Mouse (Mus musculus) stomach, embryonic 16.5 days (tissue): ENCODE results near the gene Pik3c2b. TPM values are rescaled to one million over a fixed set of nuclear protein-coding genes. Genes with fewer than 3 reads are reported as not detected.

Experiments used
- ATAC-seq: fragments of 200-750 bp; cut with Nextera tagmentation; 2 replicates; pipeline ENCODE4 v1.8.0; 2017; ENCODE audit warnings: moderate number of reproducible peaks, moderate TSS enrichment; ENCODE audit not compliant: insufficient read depth, low FRiP score
- H3K27ac ChIP-seq: fragments of 300-500 bp; sonication (generic); 2 replicates; pipeline ENCODE4 v1.5.1; 2014; ENCODE audit warnings: low read length
- H3K27me3 ChIP-seq: fragments of 300-500 bp; sonication (generic); 2 replicates; pipeline ENCODE4 v1.6.1; 2014; ENCODE audit warnings: low read length, control low read depth, mixed read lengths; ENCODE audit not compliant: control insufficient read depth, insufficient read depth
- H3K36me3 ChIP-seq: fragments of 300-500 bp; sonication (generic); 2 replicates; pipeline ENCODE4 v1.6.1; 2014; ENCODE audit warnings: low read length; ENCODE audit not compliant: control insufficient read depth, insufficient read depth
- H3K4me1 ChIP-seq: fragments of 300-500 bp; sonication (generic); 2 replicates; pipeline ENCODE4 v1.6.1; 2014; ENCODE audit warnings: low read length, control low read depth, mixed read lengths; ENCODE audit not compliant: control insufficient read depth, insufficient read depth
- H3K4me2 ChIP-seq: fragments of 300-500 bp; sonication (generic); 2 replicates; pipeline ENCODE4 v1.6.1; 2014; ENCODE audit warnings: low read depth, low read length, mixed read lengths
- H3K4me3 ChIP-seq: fragments of 300-500 bp; sonication (generic); replicated peaks from 2 replicates; pipeline ENCODE4 v1.5.1; 2014; ENCODE audit warnings: mild to moderate bottlenecking, low read length
- H3K9ac ChIP-seq: fragments of 300-500 bp; sonication (generic); 2 replicates; pipeline ENCODE4 v1.6.1; 2014; ENCODE audit warnings: low read length
- H3K9me3 ChIP-seq: fragments of 300-500 bp; sonication (generic); replicated peaks from 2 replicates; pipeline ENCODE4 v1.6.1; 2016; ENCODE audit warnings: low read length, control low read depth; ENCODE audit not compliant: control insufficient read depth
- WGBS: fragments of 180-500 bp; shearing (Covaris S2); extraction: QIAGEN DNeasy Blood & Tissue Kit; methylation state at CpG from one replicate; pipeline ENCODE4 v1.1.7; 2014; 5-methylcytosine and 5-hydroxymethylcytosine counted together
- polyA plus RNA-seq: library from polyadenylated mRNA; unstranded; fragments of >200 nt; fragmentation: Nextera tagmentation; extraction: Ambion mirVana; gene quantifications from 2 replicates; pipeline ENCODE4 v1.2.1, GENCODE M21; 2015

The Pik3c2b gene
- polyA plus RNA-seq, 1 experiment from 2014 or later, result 9.3 TPM

DNA sequence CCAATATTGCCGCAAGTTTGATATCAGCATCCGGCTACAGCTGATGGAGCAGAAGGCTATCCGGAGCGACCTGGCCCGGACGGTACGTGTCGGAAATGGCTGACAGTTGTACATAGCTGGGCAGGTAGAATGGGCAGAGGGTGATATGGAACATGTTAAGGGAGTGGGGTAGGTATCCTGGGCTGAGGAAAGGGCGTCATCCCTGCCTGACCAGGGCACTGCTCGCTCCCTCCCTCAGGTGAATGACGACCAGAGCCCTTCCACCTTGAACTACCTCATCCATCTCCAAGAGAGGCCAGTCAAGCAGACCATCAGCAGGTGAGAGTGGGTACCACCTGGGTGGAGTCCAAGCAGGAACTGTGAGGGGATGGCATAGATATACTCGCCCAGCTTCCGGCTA lies 29.1 kb downstream of the Pik3c2b start:
- no peaks in the 10 kb centered on the region for H3K9me3 ChIP-seq
- 93% methylated on average over 13 of the region's 13 CpGs for WGBS
- H3K9ac ChIP-seq, result no peak overlapping the region
- peaks cover 41% of the 10 kb centered on the region for H3K4me1 ChIP-seq
- no peak overlapping the region for H3K4me3 ChIP-seq
- H3K27me3 ChIP-seq, result no peaks in the 10 kb centered on the region
- no peak for ATAC-seq
- no peaks in the 10 kb centered on the region for H3K36me3 ChIP-seq
- no peak overlapping the region for H3K4me2 ChIP-seq
- 0 out of 2 replicates have a peak overlapping the region, but pooled peaks have one; percentile 3 for H3K27ac ChIP-seq

DNA sequence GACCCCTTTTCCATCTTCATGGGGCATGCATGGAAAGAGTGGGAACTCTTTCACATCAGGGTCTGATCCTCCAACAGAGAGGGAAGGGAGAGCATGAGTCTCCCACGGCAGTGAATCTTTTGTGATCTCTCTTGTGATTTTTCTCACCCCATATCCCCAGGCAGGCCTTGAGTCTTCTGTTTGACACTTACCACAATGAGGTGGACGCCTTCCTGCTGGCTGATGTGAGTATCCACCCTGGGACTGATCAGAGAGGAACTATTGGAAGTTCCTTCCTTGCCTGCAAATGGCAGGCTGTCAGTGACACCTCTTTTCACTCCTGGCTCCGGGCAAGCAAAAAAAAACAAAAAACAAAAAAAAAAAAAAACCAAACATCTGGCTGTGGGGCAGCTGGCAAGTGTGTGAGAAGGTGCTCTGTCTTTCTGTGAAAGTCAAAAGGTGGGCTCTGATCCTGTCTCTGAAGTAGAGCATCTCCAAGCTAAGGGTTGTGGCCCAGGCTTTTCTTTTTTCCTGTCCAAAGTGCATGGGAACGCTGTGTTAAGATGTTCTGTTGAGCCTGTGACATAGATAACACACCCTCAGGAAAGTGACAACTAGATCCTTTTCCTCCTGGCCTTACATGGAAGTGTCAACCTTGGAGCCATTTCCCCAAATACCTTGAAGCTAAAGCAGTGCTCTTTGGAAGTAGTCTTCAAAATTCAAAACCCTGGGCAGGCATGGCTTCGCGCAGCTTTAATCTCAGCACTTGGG lies 30.4 kb downstream of the Pik3c2b start:
- Histone ChIP-seq H3K9me3 (no peaks in the 10 kb centered on the region), H3K9ac (no peak overlapping the region), H3K27me3 (no peaks in the 10 kb centered on the region), H3K27ac (peak overlapping the region; percentile 93), H3K4me1 (peaks cover 30% of the 10 kb centered on the region), H3K36me3 (no peaks in the 10 kb centered on the region), H3K4me3 (no peak overlapping the region), H3K4me2 (no peak overlapping the region)
- WGBS, result 76% methylated on average over 6 of the region's 6 CpGs
- ATAC-seq, result no peak

DNA sequence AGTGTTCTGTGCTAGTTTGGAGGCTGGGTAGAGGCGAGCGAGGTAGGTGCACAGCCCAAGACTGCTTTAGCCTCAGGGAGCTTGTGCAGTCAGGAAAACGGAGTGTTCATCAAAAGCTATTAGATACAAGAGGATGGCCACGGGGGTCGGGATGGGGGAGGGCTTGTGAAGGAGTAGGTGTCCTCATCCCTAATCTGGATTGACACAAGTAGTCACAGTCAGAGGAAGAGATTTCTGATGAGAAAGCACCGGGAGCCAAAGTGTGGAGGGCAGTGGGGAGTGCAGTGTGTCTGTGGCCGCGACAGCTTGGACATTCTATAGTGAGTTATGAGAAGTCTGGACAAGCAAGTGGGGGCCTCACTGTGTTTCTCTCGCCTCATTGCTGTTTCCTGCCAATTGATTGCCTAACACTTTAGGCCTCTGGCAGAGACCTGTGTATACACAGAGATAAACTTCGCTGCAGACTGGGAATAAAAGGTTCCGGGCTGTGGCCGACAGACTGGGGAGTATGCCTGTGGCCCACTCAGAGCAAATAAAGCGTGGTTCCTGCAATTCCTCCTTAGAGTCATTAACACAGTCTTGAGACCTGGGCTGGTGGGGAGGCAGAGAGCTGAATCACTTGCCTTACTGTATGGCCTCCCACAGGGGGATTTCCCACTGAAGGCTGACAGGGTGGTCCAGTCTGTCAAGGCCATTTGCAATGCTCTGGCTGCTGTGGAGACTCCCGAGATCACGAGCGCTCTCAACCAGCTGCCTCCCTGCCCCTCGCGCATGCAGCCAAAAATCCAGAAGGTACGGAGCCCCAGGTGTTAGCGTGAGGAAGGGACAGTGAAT lies 31.4 kb downstream of the Pik3c2b start:
- Histone ChIP-seq H3K4me1 (peaks cover 22% of the 10 kb centered on the region), H3K27ac (peak overlapping the region; percentile 93), H3K27me3 (no peaks in the 10 kb centered on the region), H3K4me2 (0 out of 2 replicates have a peak overlapping the region, but pooled peaks have one; percentile 14), H3K36me3 (no peaks in the 10 kb centered on the region), H3K9ac (peak overlapping the region; percentile 49; the same call in 1 of the 2 replicates), H3K9me3 (no peaks in the 10 kb centered on the region), H3K4me3 (no peak overlapping the region)
- 28% methylated on average over 20 of the region's 20 CpGs for WGBS
- ATAC-seq, result peak; percentile 86

DNA sequence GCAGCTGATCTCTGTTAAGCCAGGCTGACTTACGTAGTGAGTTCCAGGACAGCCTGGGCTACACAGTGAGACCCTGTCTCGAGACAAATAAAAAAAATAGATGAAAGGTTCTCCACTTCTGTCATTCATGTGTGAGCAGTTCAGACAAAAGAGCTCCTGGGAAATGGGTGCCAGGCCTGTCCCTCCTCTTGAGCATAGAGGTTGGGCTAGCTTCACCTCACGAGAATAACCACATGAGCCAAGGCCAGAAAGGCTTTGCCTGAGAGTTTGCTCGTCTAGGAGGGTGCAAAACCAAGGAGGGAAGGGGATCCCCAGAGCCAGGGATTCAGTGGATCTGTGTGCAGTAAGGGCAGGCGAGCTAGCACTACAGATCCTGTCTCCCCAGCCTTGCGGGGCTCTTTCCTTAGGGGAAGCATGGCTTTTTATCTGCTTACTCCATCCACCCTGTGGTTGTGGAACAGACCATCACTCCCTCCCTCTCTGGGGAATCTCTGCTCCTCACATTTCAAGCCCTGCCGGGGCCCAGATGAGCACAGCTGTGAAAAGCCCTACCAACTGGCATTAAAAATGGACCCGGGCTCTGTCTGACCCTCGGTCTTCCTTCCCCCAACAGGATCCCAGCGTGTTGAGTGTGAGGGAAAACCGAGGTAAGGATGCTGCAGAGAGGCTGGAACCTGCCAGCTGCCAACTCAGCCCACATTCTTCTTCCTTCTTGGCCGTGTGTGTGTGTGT lies 32.3 kb downstream of the Pik3c2b start:
- Histone ChIP-seq H3K36me3 (no peaks in the 10 kb centered on the region), H3K27me3 (no peaks in the 10 kb centered on the region), H3K9me3 (no peaks in the 10 kb centered on the region), H3K4me3 (no peak overlapping the region), H3K4me1 (peaks cover 21% of the 10 kb centered on the region), H3K4me2 (peak overlapping the region; percentile 14; the same call in 1 of the 2 replicates), H3K27ac (peak overlapping the region; percentile 93), H3K9ac (peak overlapping the region; percentile 49; the same call in 1 of the 2 replicates)
- ATAC-seq, result peak; percentile 37
- WGBS, result 56% methylated on average over 12 of the region's 12 CpGs

DNA sequence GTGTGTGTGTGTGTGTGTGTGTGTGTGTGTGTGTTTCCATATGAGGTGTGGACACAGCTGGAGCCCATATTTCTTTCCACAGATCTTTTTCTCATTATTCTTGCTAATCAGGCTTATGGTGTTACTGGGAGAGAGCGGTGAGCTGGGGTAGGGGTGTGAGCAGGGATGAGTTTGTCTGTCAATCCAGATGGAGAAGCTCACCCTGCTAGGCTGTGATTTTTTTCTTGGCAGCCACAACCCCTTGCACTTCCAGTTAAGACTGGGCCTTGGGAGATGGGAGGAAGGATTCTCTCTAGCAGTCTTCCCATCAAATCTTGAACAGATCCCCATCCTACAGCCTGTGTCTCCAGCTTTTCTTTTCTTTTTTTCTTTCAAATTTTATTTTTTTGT lies 32.9 kb downstream of the Pik3c2b start:
- no peaks in the 10 kb centered on the region for H3K36me3 ChIP-seq
- H3K4me3 ChIP-seq, result no peak overlapping the region
- H3K9me3 ChIP-seq, result no peaks in the 10 kb centered on the region
- no peak overlapping the region for H3K4me2 ChIP-seq
- ATAC-seq, result peak; percentile 41
- WGBS, result 36% methylated on average over 1 of the region's 1 CpGs
- H3K27me3 ChIP-seq, result no peaks in the 10 kb centered on the region
- H3K27ac ChIP-seq, result peak overlapping the region; percentile 93
- H3K9ac ChIP-seq, result no peak overlapping the region
- H3K4me1 ChIP-seq, result peaks cover 19% of the 10 kb centered on the region

DNA sequence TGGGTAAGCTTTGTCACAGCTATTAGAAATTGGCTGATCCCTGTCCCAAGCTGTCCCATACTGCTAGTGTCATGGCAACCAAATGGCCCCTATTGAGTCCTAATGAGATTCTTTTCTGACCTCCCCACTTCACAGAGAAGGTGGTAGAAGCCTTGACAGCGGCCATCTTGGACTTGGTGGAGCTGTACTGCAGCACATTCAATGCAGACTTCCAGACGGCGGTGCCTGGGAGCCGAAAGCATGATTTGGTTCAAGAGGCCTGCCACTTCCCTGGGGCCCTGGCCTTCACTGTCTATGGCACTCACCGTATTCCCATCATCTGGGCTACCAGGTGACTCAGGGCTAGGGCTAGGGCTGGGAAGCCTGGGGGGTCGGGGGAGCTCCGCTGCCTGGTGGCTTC lies 34.0 kb downstream of the Pik3c2b start:
- Histone ChIP-seq H3K9ac (no peak overlapping the region), H3K4me2 (no peak overlapping the region), H3K27me3 (no peaks in the 10 kb centered on the region), H3K4me3 (no peak overlapping the region), H3K4me1 (peaks cover 29% of the 10 kb centered on the region), H3K27ac (no peak overlapping the region), H3K9me3 (no peaks in the 10 kb centered on the region), H3K36me3 (no peaks in the 10 kb centered on the region)
- WGBS, result 91% methylated on average over 7 of the region's 7 CpGs
- no peak for ATAC-seq

DNA sequence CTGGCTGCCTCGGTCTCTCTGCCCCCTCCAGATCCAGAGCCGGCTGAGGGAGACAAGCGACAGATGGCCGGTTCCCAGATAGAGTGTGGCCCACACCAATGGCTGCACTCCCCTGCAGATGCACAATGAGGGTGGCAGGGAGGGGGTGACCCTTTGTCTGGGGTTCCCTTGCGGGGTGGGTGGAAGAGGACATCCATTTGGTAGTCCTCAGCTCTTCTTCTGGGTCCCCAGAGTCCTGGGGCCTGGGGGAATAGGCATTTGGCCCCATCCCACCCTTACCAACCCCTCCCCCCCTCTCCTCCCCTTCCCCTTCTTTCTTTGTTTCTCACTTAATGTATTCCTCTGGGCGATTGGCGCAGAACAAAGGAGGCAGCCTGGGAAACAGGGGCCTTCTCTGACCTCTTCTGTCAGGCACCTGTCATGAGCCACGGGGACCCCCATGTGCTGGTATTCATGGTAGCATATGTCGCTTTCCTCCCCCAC lies 34.7 kb downstream of the Pik3c2b start:
- ATAC-seq, result no peak
- no peaks in the 10 kb centered on the region for H3K9me3 ChIP-seq
- no peaks in the 10 kb centered on the region for H3K36me3 ChIP-seq
- no peak overlapping the region for H3K4me3 ChIP-seq
- peaks cover 29% of the 10 kb centered on the region for H3K4me1 ChIP-seq
- H3K9ac ChIP-seq, result no peak overlapping the region
- H3K27me3 ChIP-seq, result no peaks in the 10 kb centered on the region
- H3K27ac ChIP-seq, result no peak overlapping the region
- H3K4me2 ChIP-seq, result no peak overlapping the region
- WGBS, result 67% methylated on average over 9 of the region's 9 CpGs

DNA sequence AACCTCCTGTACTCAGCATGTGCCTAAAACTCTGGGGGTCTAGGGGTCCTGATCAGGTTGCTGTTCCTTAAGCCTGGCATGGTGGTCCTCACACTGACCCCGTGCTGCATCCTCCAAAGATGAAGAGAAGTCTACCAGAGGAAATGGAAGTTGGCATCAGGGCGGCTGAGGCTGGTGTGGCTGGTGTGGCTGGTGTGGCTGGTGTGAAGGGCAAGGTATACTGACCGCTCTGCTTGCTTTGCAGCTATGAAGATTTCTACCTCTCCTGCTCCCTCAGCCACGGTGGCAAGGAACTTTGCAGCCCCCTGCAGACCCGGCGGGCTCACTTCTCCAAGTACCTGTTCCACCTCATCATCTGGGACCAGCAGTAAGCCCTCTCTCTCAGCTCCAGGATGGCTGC lies 35.2 kb downstream of the Pik3c2b start:
- Histone ChIP-seq H3K4me2 (no peak overlapping the region), H3K9ac (no peak overlapping the region), H3K4me3 (no peak overlapping the region), H3K36me3 (no peaks in the 10 kb centered on the region), H3K9me3 (no peaks in the 10 kb centered on the region), H3K4me1 (peaks cover 29% of the 10 kb centered on the region), H3K27me3 (no peaks in the 10 kb centered on the region), H3K27ac (no peak overlapping the region)
- no peak for ATAC-seq
- 84% methylated on average over 6 of the region's 6 CpGs for WGBS
